9 mouse cellular contexts compared by ENCODE assay signal in genomic region chr4:117252351-117252750, GRCm38 (mm10). TPM values are rescaled to one million over a fixed set of nuclear protein-coding genes. Genes with fewer than 3 reads are reported as not detected.
DNase-seq lines count a peak whose midpoint lies in the region; ATAC-seq and TF ChIP-seq lines count a peak whose summit lies in the region.
"Had no signal": no experiment of that assay in that cellular context is flagged by ENCODE, and none has a peak within 500 bp of the region (broad histone marks: within the 10 kb centered on the region; RNA-seq: fewer than 3 reads in every experiment).

No protein-coding gene starts in this region.

- no peak for ATAC-seq in G1E (ENCODE audit: extremely low read depth, insufficient number of reproducible peaks, low FRiP score, poor library complexity, severe bottlenecking)
- peak; percentile 54; the same call in 1 of the 2 replicates for ATAC-seq in limb, embryonic 12.5 days (ENCODE audit: insufficient number of reproducible peaks, insufficient read depth, low FRiP score, low TSS enrichment, low read depth)

- WGBS in limb, embryonic 12.5 days = 16% methylated on average over 5 of the region's 5 CpGs

- H3K4me2 ChIP-seq in limb, embryonic 12.5 days = peak overlapping the region; percentile 65
- H3K4me2 ChIP-seq in myocyte (ENCODE audit: low read depth) = peak overlapping the region; percentile 90

- TF ChIP-seq POLR2A in myocyte (IDR thresholded peaks at IDR 0.05; ENCODE audit: insufficient read length, low read depth) = no peak

- no peaks in the 10 kb centered on the region for H3K9me3 ChIP-seq in G1E (replicated peaks)
- no peaks in the 10 kb centered on the region for H3K9me3 ChIP-seq in limb, embryonic 12.5 days

- H3ac ChIP-seq in myocyte (ENCODE audit: control insufficient read depth, insufficient read length) = peak overlapping the region; percentile 43

- peak overlapping the region; percentile 78 for H3K4me3 ChIP-seq in G1E (ENCODE audit: low read depth, low read length)
- peak overlapping the region; percentile 63 for H3K4me3 ChIP-seq in limb, embryonic 12.5 days (replicated peaks)
- peak overlapping the region; percentile 49 for H3K4me3 ChIP-seq in myocyte

- H3K79me2 ChIP-seq in myocyte (ENCODE audit: control insufficient read depth, insufficient read depth) = no peaks in the 10 kb centered on the region

- H3K27ac ChIP-seq in limb, embryonic 12.5 days = peak overlapping the region; percentile 84

- H3K27me3 ChIP-seq in G1E (ENCODE audit: insufficient read depth, low read length) (peaks cover 24% of the 10 kb centered on the region), myocyte (ENCODE audit: control insufficient read depth, insufficient read depth, insufficient read length) (no peaks in the 10 kb centered on the region)
- H3K27me3 ChIP-seq in limb, embryonic 12.5 days = no peaks in the 10 kb centered on the region

- DNase-seq in 3T3-L1 (ENCODE audit: low read depth, low spot score) (peak; percentile 66), G1E (ENCODE audit: low spot score) (no peak)
- peak; percentile 95 for DNase-seq in gonadal fat pad, adult 2 months (ENCODE audit: low read depth)
- DNase-seq in layer of hippocampus, adult 9-10 months (ENCODE audit: low spot score) = no peak
- DNase-seq in cerebellum, postnatal 4 days (ENCODE audit: low spot score in 2 of 2) = no peak
- DNase-seq in gastrocnemius, postnatal 25 days = no peak

- H3K9ac ChIP-seq in limb, embryonic 12.5 days (replicated peaks) = peak overlapping the region; percentile 60

- peaks cover 15% of the 10 kb centered on the region for H3K4me1 ChIP-seq in G1E (ENCODE audit: insufficient read depth, low read depth, low read length)
- peaks cover 31% of the 10 kb centered on the region for H3K4me1 ChIP-seq in limb, embryonic 12.5 days (replicated peaks)

- no peak for TF ChIP-seq CTCF in G1E (IDR thresholded peaks at IDR 0.05; ENCODE audit: low read depth, low read length)

- no peaks in the 10 kb centered on the region for H3K36me3 ChIP-seq in G1E (replicated peaks)
- no peaks in the 10 kb centered on the region for H3K36me3 ChIP-seq in limb, embryonic 12.5 days
- no peaks in the 10 kb centered on the region for H3K36me3 ChIP-seq in myocyte (ENCODE audit: control insufficient read depth, insufficient read depth)

TF ChIP-seq in myocyte, 11 proteins besides CTCF, POLR2A, EP300 and RAD21:
- TF ChIP-seq E2F4 (IDR thresholded peaks at IDR 0.05; ENCODE audit: insufficient read depth) (no peak), CEBPB (IDR thresholded peaks at IDR 0.05; ENCODE audit: insufficient read depth, poor library complexity, severe bottlenecking) (no peak), MYOD1 (IDR thresholded peaks at IDR 0.05; ENCODE audit: control insufficient read depth in 1 of 3, insufficient read length in 2 of 3, low read depth in 2 of 3) (no peak), MYOG (IDR thresholded peaks at IDR 0.05; ENCODE audit: control insufficient read depth in 1 of 3, insufficient read depth in 1 of 3, insufficient read length in 2 of 3, low read depth in 2 of 3) (no peak)
TF ChIP-seq in myocyte: peak in this region for 0.

RNA-seq across cellular contexts. Expression of gene Armh1, which starts 0.4 kb away (rescaled TPM):
- not detected in 2 replicates for total RNA-seq in G1E (2014; fragmentation: Nextera tagmentation)
- total RNA-seq in G1E (2017) = not detected in 2 replicates
- polyA plus RNA-seq in G1E (2012) = not detected in 2 replicates
- 1.2 and 1.5 TPM in 2 replicates for polyA plus RNA-seq in gonadal fat pad, adult 2 months (2012; rRNA removed)
- polyA plus RNA-seq in limb, embryonic 12.5 days (2016; fragmentation: Nextera tagmentation; extraction: Ambion mirVana) = 0.26 and 0.65 TPM in 2 replicates
- not detected for polyA plus RNA-seq in myocyte (2012; fragmentation: generic; extraction: Trizol)
- not detected for total RNA-seq in gastrocnemius, postnatal 25 days (2021)
- total RNA-seq: common myeloid progenitor, adult 5-6 weeks had no signal

RNA-seq across cellular contexts. Expression of gene Tmem53, which starts 0.6 kb away (rescaled TPM):
- total RNA-seq in G1E (2014; fragmentation: Nextera tagmentation) (0.90 TPM in 1 of 2 replicates, not detected in the other), G1E (2017) (0.16 TPM in 1 of 2 replicates, not detected in the other)
- polyA plus RNA-seq in G1E (2012) (0.07 and 0.08 TPM in 2 replicates), myocyte (2012; fragmentation: generic; extraction: Trizol) (12.7 TPM)
- polyA plus RNA-seq in gonadal fat pad, adult 2 months (2012; rRNA removed) = 61.2 and 62.0 TPM in 2 replicates
- 8.8 and 11.0 TPM in 2 replicates for polyA plus RNA-seq in limb, embryonic 12.5 days (2016; fragmentation: Nextera tagmentation; extraction: Ambion mirVana)
- 1 to 10 TPM; 3.4 to 6.6 TPM for total RNA-seq in gastrocnemius, postnatal 25 days (2021)
- total RNA-seq: common myeloid progenitor, adult 5-6 weeks had no signal

Comparison
In these comparisons a context has a peak if more than half of its experiments do, and no peak if none do; other contexts are left out.
1. DNase-seq: peak in 3T3-L1 (single experiment) and gonadal fat pad, adult 2 months (single experiment); none in G1E (single experiment), layer of hippocampus, adult 9-10 months (single experiment), cerebellum, postnatal 4 days (0 of 2) and gastrocnemius, postnatal 25 days (single experiment).
2. Peak in every context shown above with its lines, with median percentiles within 50 percentile points of each other: H3K4me3 ChIP-seq.